Mouse (Mus musculus): ENCODE measurements at regions not wholly inside any gene's neighbourhood (a gene's known extent, or its start where the extent isn't known, plus 50 kb on each side); places are given as distances from the start of the nearest gene placed in this dataset.

DNA sequence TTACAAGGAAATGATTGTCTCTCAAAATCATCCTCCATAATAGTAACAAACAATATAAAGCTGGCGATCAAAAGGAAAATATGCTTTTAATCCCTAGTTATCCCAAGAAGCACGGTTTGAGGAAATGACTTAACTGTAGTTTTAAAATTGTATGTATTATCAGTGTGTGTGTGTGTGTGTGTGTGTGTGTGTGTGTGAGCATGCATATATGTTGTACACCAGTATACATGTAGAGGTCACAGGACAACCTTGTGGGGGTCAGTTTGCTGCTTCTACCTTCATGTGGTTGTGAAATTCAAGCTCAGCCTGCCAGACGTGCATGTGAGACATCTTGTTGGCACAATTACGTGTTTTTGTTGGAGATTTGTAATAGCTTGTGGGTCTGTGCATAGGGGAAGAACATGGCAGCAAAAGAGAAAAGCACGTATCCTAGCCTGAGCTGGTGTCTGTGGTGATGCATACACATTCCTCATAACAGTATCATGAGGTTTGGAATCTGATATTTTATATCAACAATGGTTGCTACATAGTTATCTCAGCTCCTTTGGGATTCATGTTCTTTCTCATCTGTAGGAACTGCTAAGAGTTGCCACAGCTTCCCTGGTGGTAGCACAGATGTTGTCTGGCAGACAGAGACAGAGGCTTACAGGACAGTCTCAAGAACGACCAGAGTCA lies 622.4 kb downstream of the Kcnj2 start:
- no peak for TF ChIP-seq EP300 (IDR thresholded peaks at IDR 0.05; ENCODE audit: low read depth in 1 of 2, low read length in 2 of 2)
- no peak for TF ChIP-seq USF2 (IDR thresholded peaks at IDR 0.05; ENCODE audit: borderline replicate concordance in 1 of 2, insufficient read depth in 1 of 2, low read depth in 1 of 2, low read length in 2 of 2)
- TF ChIP-seq MAZ (IDR thresholded peaks at IDR 0.05; ENCODE audit: low read depth, low read length): no peak
- no peak for TF ChIP-seq E2F4 (IDR thresholded peaks at IDR 0.05; ENCODE audit: borderline replicate concordance, low read depth, low read length)
- no peak for TF ChIP-seq ETS1 (IDR thresholded peaks at IDR 0.05; ENCODE audit: low read depth, low read length)
- no peak for TF ChIP-seq NRF1 (IDR thresholded peaks at IDR 0.05; ENCODE audit: insufficient read depth, low read depth, low read length, poor library complexity, severe bottlenecking)
- no peak for TF ChIP-seq CTCF (IDR thresholded peaks at IDR 0.05 in 2 of 3, conservative IDR thresholded peaks at IDR 0.05 in 1 of 3; ENCODE audit: control insufficient read depth in 1 of 3, insufficient read depth in 1 of 3, low read depth in 2 of 3, low read length in 3 of 3, poor library complexity in 1 of 3, severe bottlenecking in 1 of 3)
- no peak for TF ChIP-seq POLR2A (IDR thresholded peaks at IDR 0.05; ENCODE audit: control insufficient read depth in 1 of 2, insufficient read depth in 1 of 2, low read depth in 1 of 2, low read length in 2 of 2, poor library complexity in 1 of 2)
- TF ChIP-seq MAX (IDR thresholded peaks at IDR 0.05; ENCODE audit: low read length): no peak; the same call in 1 of the 2 replicates
- TF ChIP-seq JUND (IDR thresholded peaks at IDR 0.05; ENCODE audit: low read depth, low read length): 0 out of 2 replicates have a peak, but pooled peaks have one; percentile 6
- no peak for TF ChIP-seq ZNF384 (IDR thresholded peaks at IDR 0.05; ENCODE audit: low read depth, low read length)
- TF ChIP-seq SMC3 (IDR thresholded peaks at IDR 0.05; ENCODE audit: low read depth, low read length): no peak
- peak; percentile 60 for TF ChIP-seq CHD1 (IDR thresholded peaks at IDR 0.05; ENCODE audit: low read depth, low read length)
